Mouse (Mus musculus) adrenal gland (tissue): ENCODE results near the gene Myrip.

Experiments used
- intact Hi-C: fragments of 180-260 bp; cut with DNase I; formaldehyde crosslinking; loops from one replicate; pipeline ENCODE4 v1.15.1; 2025

The Myrip gene

DNA sequence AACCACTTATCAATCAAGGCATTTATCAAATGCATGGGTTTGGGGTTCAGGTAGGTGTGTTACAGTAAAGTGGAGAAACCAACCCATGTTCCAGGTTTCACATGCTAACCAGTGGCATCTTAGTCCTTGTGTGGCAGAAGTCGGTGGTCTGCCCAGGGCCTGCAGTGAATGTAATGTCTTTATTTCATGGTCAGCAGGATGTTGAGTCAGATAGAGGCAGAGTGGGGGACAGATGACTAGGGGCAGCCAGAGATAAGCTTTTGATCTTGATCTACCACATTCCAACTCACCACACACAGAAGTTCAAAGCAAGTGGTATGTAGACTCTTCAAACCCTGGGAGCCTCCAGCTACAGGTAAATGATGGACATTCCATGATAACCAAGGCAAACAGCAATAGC is 219.8 kb downstream of the Myrip start:
- intact Hi-C loops = no loop called here
